Mouse (Mus musculus) T-helper 1 cell (primary cell): ENCODE measurements at regions not wholly inside any gene's neighbourhood (a gene's known extent, or its start where the extent isn't known, plus 50 kb on each side); places are given as distances from the start of the nearest gene placed in this dataset.
"Not testable (repeated sequence)": the region's sequence is repeated elsewhere in the genome, so short reads cannot be mapped to it uniquely, and the experiment has no call there.

Experiments
- in situ Hi-C: fragments of 300-600 bp; cut with MboI, MseI; formaldehyde crosslinking; loops from one replicate; pipeline ENCODE4 v1.15.1; 2025; ENCODE audit warnings: high pct_unique_total_duplicates

- in situ Hi-C loops = loop anchor here (10.0 kb wide), 1 partner anchor 444 kb away; no protein-coding TSS in a partner anchor
These were observed 128.9 kb downstream of the 5530400C23Rik start for GRCm38 (mm10) chr6:133420929-133421328.

DNA sequence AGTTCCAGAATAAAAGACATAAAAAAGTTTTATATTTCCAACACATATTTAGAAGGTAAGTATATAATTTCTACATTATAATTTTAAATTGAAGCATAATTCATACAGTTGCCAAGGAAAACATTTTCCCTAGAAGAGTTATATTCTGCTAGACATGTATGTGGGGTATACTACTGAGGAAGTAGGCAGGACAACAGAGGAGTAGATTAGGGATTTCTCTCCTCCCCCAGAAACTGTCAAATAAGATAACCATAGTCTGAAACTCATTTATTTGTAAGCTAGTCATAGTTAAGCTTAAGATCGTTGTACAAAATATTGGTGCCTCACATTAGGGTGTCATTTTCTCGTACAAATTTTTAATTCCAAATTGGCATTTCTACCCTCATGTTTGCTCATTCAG, 139.7 kb downstream of the 5530400C23Rik start:
- in situ Hi-C loops = no loop called here

GRCm38 (mm10) chr6:133442841-133443240, 150.8 kb downstream of the 5530400C23Rik start:
- in situ Hi-C loops = not testable (repeated sequence)
